ENCODE assay signal across 8 mouse cellular contexts in the genomic region with DNA sequence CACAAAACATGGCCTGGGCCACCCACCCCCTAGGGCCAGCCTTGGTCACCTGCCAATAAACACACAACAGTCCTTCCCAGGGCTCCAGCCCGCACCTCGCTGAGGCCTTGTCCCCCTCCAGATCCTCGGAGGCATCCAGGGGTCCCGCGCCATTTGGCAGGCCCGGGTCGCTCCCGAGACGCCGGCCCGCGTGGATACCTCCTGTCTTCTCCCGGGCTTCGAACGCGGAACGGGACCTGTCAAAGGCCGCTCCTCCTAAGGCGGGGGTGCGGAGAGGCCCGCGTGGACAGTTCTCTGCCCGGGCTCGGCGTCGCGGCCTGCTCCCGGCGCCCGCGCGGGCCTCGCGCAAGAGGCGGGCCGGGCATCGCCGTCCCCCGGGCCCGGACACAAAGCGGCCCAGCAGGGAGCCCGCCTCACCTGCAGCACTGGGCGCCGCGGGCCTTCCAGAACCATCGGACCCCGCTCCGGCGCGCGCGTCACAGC. TPM values are rescaled to one million over a fixed set of nuclear protein-coding genes. Genes with fewer than 3 reads are reported as not detected.
A peak's percentile ranks its signal among the peaks of the same experiment; 100 is the strongest.
DNase-seq lines count a peak whose midpoint lies in the region; ATAC-seq lines count a peak whose summit lies in the region.

No protein-coding gene starts in this region.

- peak; percentile 47 to 49 for DNase-seq in adrenal gland, adult 18-20 months (ENCODE audit: low spot score in 2 of 2)
- DNase-seq in adrenal gland, adult 8-10 months, result no peak
- peak; percentile 34 to 39 for DNase-seq in thymus, adult 18-20 months
- DNase-seq in thymus, postnatal 36 days, result no peak
- peak; percentile 20 for DNase-seq in retina, adult 2 months (ENCODE audit: low read depth, low spot score)

- no peaks in the 10 kb centered on the region for H3K27me3 ChIP-seq in forebrain, embryonic 16.5 days (replicated peaks; ENCODE audit: control insufficient read depth, insufficient read depth, low read length)
- H3K27me3 ChIP-seq in intestine, embryonic 15.5 days (replicated peaks), result no peaks in the 10 kb centered on the region
- no peaks in the 10 kb centered on the region for H3K27me3 ChIP-seq in lung, embryonic 15.5 days

- peak; percentile 49 for ATAC-seq in forebrain, embryonic 16.5 days
- no peak; the same call in none of the 2 replicates for ATAC-seq in intestine, embryonic 15.5 days
- ATAC-seq in lung, embryonic 15.5 days (ENCODE audit: borderline replicate concordance, extremely low read depth, low FRiP score, low TSS enrichment), result peak; percentile 50

- WGBS in forebrain, embryonic 16.5 days, result under 1% methylated on average over 52 of the region's 52 CpGs
- WGBS in intestine, embryonic 15.5 days, result under 1% methylated on average over 45 of the region's 52 CpGs
- WGBS in lung, embryonic 15.5 days, result under 1% methylated on average over 52 of the region's 52 CpGs

- peak overlapping the region; percentile 98 for H3K9ac ChIP-seq in forebrain, embryonic 16.5 days (replicated peaks; ENCODE audit: low read depth, low read length)
- peak overlapping the region; percentile 97 for H3K9ac ChIP-seq in intestine, embryonic 15.5 days
- H3K9ac ChIP-seq in lung, embryonic 15.5 days, result peak overlapping the region; percentile 95

- peak overlapping the region; percentile 95 for H3K4me3 ChIP-seq in forebrain, embryonic 16.5 days (replicated peaks; ENCODE audit: low read length)
- peak overlapping the region; percentile 92 for H3K4me3 ChIP-seq in intestine, embryonic 15.5 days (replicated peaks)
- peak overlapping the region; percentile 91 for H3K4me3 ChIP-seq in lung, embryonic 15.5 days

- H3K27ac ChIP-seq in forebrain, embryonic 16.5 days (ENCODE audit: low read length), result peak overlapping the region; percentile 88
- H3K27ac ChIP-seq in intestine, embryonic 15.5 days, result peak overlapping the region; percentile 88
- H3K27ac ChIP-seq in lung, embryonic 15.5 days, result peak overlapping the region; percentile 94

- no peaks in the 10 kb centered on the region for H3K36me3 ChIP-seq in forebrain, embryonic 16.5 days (ENCODE audit: control insufficient read depth, insufficient read depth)
- H3K36me3 ChIP-seq in intestine, embryonic 15.5 days, result no peaks in the 10 kb centered on the region
- no peaks in the 10 kb centered on the region for H3K36me3 ChIP-seq in lung, embryonic 15.5 days

- H3K9me3 ChIP-seq in forebrain, embryonic 16.5 days (ENCODE audit: control insufficient read depth, low read length), result no peaks in the 10 kb centered on the region
- no peaks in the 10 kb centered on the region for H3K9me3 ChIP-seq in intestine, embryonic 15.5 days
- no peaks in the 10 kb centered on the region for H3K9me3 ChIP-seq in lung, embryonic 15.5 days

- peaks cover 36% of the 10 kb centered on the region for H3K4me1 ChIP-seq in forebrain, embryonic 16.5 days (replicated peaks; ENCODE audit: control insufficient read depth, insufficient read depth, low read length)
- peaks cover 18% of the 10 kb centered on the region for H3K4me1 ChIP-seq in intestine, embryonic 15.5 days (replicated peaks)
- H3K4me1 ChIP-seq in lung, embryonic 15.5 days, result peaks cover 30% of the 10 kb centered on the region

- H3K4me2 ChIP-seq in forebrain, embryonic 16.5 days (ENCODE audit: low read length), result peak overlapping the region; percentile 94
- H3K4me2 ChIP-seq in intestine, embryonic 15.5 days (replicated peaks), result peak overlapping the region; percentile 89
- peak overlapping the region; percentile 88 for H3K4me2 ChIP-seq in lung, embryonic 15.5 days

RNA-seq across cellular contexts. Expression of gene Dicer1, which starts 0.4 kb away (rescaled TPM):
- total RNA-seq in adrenal gland, adult 18-20 months (2021), result 10 to 100 TPM; 35.5 to 51.5 TPM
- total RNA-seq in adrenal gland, adult 8-10 months (2022), result 10 to 100 TPM; 46.3 to 58.1 (median 48.4) TPM
- polyA plus RNA-seq in forebrain, embryonic 16.5 days (2015; fragmentation: Nextera tagmentation; extraction: Ambion mirVana), result 40.3 and 40.7 TPM in 2 replicates
- polyA plus RNA-seq in intestine, embryonic 15.5 days (2015; fragmentation: Nextera tagmentation; extraction: Ambion mirVana), result 30.4 and 30.6 TPM in 2 replicates
- polyA plus RNA-seq in lung, embryonic 15.5 days (2015; fragmentation: Nextera tagmentation; extraction: Ambion mirVana), result 25.6 and 29.2 TPM in 2 replicates

Comparison
In these comparisons a context has a peak if more than half of its experiments do, and no peak if none do; other contexts are left out.
1. DNase-seq: peak in adrenal gland, adult 18-20 months (2 of 2), thymus, adult 18-20 months (2 of 2) and retina, adult 2 months (single experiment); none in adrenal gland, adult 8-10 months (single experiment) and thymus, postnatal 36 days (0 of 2).
2. Peak in every context shown above with its lines, with median percentiles within 50 percentile points of each other: H3K27ac ChIP-seq, H3K4me2 ChIP-seq, H3K4me3 ChIP-seq and H3K9ac ChIP-seq.